9 mouse cellular contexts compared by ENCODE assay signal in the genomic region with DNA sequence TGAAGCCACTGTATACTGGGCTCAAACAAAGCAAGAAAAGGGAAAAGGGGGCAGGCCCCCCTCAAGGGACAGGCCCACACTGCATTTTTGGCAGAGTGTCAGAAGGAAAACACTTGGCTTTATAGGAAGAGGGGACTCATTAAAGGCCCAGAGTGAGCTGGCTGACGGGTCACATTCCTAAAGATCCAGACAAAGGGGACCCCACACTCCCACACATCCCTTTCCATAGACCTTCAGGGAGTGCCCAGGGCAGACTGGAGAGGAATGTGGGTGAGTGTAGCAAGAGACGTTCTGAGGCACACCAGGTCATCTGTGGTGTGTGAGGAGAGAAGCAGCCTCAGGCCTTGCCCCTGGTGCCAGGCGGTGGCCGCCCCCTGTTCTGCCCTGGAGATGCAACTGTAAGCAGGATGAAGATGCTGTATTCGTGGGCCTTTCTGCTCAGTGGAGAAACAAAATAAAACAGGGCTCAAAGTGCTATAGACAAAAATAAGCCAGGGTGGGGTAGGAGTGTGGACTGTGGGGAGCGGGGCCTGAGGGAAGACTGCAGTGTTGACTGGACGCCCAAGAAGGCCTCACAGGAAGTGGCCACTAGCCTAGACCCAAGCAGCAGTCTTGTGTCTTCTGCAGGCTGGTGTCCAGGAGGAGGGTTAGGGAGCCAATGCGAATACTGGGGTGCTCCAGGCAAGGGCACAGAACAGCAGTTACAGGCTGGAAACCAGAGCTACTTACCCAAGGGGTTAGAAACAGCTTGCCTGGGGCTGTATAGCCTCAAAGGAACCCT. TPM values are rescaled to one million over a fixed set of nuclear protein-coding genes. Genes with fewer than 3 reads are reported as not detected.
DNase-seq lines count a peak whose midpoint lies in the region; ATAC-seq lines count a peak whose summit lies in the region.
"Had no signal": no experiment of that assay in that cellular context is flagged by ENCODE, and none has a peak within 500 bp of the region (broad histone marks: within the 10 kb centered on the region; RNA-seq: fewer than 3 reads in every experiment).

No protein-coding gene starts in this region.

- peak overlapping the region; percentile 53 for H3K27ac ChIP-seq in midbrain, embryonic 13.5 days
- H3K27ac ChIP-seq in midbrain, embryonic 11.5 days (ENCODE audit: low read depth, low read length): no peak overlapping the region
- H3K27ac ChIP-seq in stomach, embryonic 15.5 days: peak overlapping the region; percentile 26; the same call in 1 of the 2 replicates

- peak; percentile 48 for DNase-seq in gastrocnemius, postnatal 25 days
- no peak for DNase-seq in gastrocnemius, adult 18-20 months (ENCODE audit: low spot score)
- no peak for DNase-seq in midbrain, embryonic 11.5 days (ENCODE audit: low spot score, missing footprints)
- peak; percentile 50 to 62 for DNase-seq in heart, postnatal 10 days
- no peak for DNase-seq in cerebellum, postnatal 36 days
- DNase-seq: adrenal gland, adult 2 months had no signal

- WGBS in midbrain, embryonic 13.5 days: 77% methylated on average over 8 of the region's 8 CpGs
- 71% methylated on average over 8 of the region's 8 CpGs for WGBS in midbrain, embryonic 11.5 days
- 57% methylated on average over 8 of the region's 8 CpGs for WGBS in stomach, embryonic 15.5 days

- H3K4me1 ChIP-seq in midbrain, embryonic 13.5 days (replicated peaks): peaks cover 29% of the 10 kb centered on the region
- H3K4me1 ChIP-seq in midbrain, embryonic 11.5 days (ENCODE audit: control insufficient read depth, insufficient read depth, low read length): peaks cover 3% of the 10 kb centered on the region; the same call in 1 of the 2 replicates
- H3K4me1 ChIP-seq in stomach, embryonic 15.5 days: peaks cover 12% of the 10 kb centered on the region; the same call in 1 of the 2 replicates

- intact Hi-C loops in heart, postnatal 10 days (cut with DNase I): loop anchor here (2.0 to 10.0 kb wide), 3 partner anchors 73 to 291 kb away; no protein-coding TSS in a partner anchor

- H3K9ac ChIP-seq in midbrain, embryonic 13.5 days (replicated peaks): no peak overlapping the region
- H3K9ac ChIP-seq in midbrain, embryonic 11.5 days (ENCODE audit: low read length): no peak overlapping the region
- H3K9ac ChIP-seq in stomach, embryonic 15.5 days: no peak overlapping the region

- ATAC-seq in midbrain, embryonic 13.5 days: peak; percentile 35; the same call in 1 of the 2 replicates
- no peak for ATAC-seq in midbrain, embryonic 11.5 days (ENCODE audit: low FRiP score)
- peak; percentile 15; the same call in 1 of the 2 replicates for ATAC-seq in stomach, embryonic 15.5 days (ENCODE audit: insufficient read depth, low FRiP score, low read depth)
- no peak for ATAC-seq in megakaryocyte-erythroid progenitor cell, adult 5-6 weeks (replicated peaks; ENCODE audit: low FRiP score, low TSS enrichment, poor library complexity, severe bottlenecking)

- H3K4me2 ChIP-seq in midbrain, embryonic 13.5 days (replicated peaks): no peak overlapping the region
- no peak overlapping the region for H3K4me2 ChIP-seq in midbrain, embryonic 11.5 days
- no peak overlapping the region for H3K4me2 ChIP-seq in stomach, embryonic 15.5 days

- no peaks in the 10 kb centered on the region for H3K9me3 ChIP-seq in midbrain, embryonic 13.5 days
- no peaks in the 10 kb centered on the region for H3K9me3 ChIP-seq in midbrain, embryonic 11.5 days (ENCODE audit: control insufficient read depth, low read length)
- no peaks in the 10 kb centered on the region for H3K9me3 ChIP-seq in stomach, embryonic 15.5 days

- H3K27me3 ChIP-seq in midbrain, embryonic 13.5 days: no peaks in the 10 kb centered on the region
- no peaks in the 10 kb centered on the region for H3K27me3 ChIP-seq in midbrain, embryonic 11.5 days (ENCODE audit: control insufficient read depth, insufficient read depth, low read length)
- no peaks in the 10 kb centered on the region for H3K27me3 ChIP-seq in stomach, embryonic 15.5 days (replicated peaks)

- H3K4me3 ChIP-seq in midbrain, embryonic 13.5 days (replicated peaks): no peak overlapping the region
- no peak overlapping the region for H3K4me3 ChIP-seq in midbrain, embryonic 11.5 days (ENCODE audit: low read depth, low read length)
- H3K4me3 ChIP-seq in stomach, embryonic 15.5 days (replicated peaks): no peak overlapping the region

- no peaks in the 10 kb centered on the region for H3K36me3 ChIP-seq in midbrain, embryonic 13.5 days
- no peaks in the 10 kb centered on the region for H3K36me3 ChIP-seq in midbrain, embryonic 11.5 days (ENCODE audit: control insufficient read depth, insufficient read depth, low read length)
- H3K36me3 ChIP-seq in stomach, embryonic 15.5 days: no peaks in the 10 kb centered on the region

RNA-seq across cellular contexts. Expression of a gene that starts 58.9 kb away (rescaled TPM):
- 10 to 100 TPM; 15.0 to 16.4 TPM for total RNA-seq in gastrocnemius, postnatal 25 days (2021)
- total RNA-seq in gastrocnemius, adult 18-20 months (2021): 1 to 10 TPM; 8.0 to 9.7 TPM
- 200 and 204 TPM in 2 replicates for polyA plus RNA-seq in midbrain, embryonic 13.5 days (2015; fragmentation: Nextera tagmentation; extraction: Ambion mirVana)
- polyA plus RNA-seq in midbrain, embryonic 11.5 days (2014; fragmentation: Nextera tagmentation; extraction: Ambion mirVana): 102 and 119 TPM in 2 replicates
- total RNA-seq in heart, postnatal 10 days (2021): 100 to 1,000 TPM; 116 to 118 TPM
- 48.3 and 59.1 TPM in 2 replicates for polyA plus RNA-seq in stomach, embryonic 15.5 days (2015; fragmentation: Nextera tagmentation; extraction: Ambion mirVana)
- 5.5 and 11.1 TPM in 2 replicates for total RNA-seq in megakaryocyte-erythroid progenitor cell, adult 5-6 weeks (2014; fragmentation: Nextera tagmentation)
- total RNA-seq in megakaryocyte-erythroid progenitor cell, adult 5-6 weeks (2017): 1.4 and 26.8 TPM in 2 replicates

Comparison
In these comparisons a context has a peak if more than half of its experiments do, and no peak if none do; other contexts are left out.
1. DNase-seq: peak in gastrocnemius, postnatal 25 days (single experiment) and heart, postnatal 10 days (2 of 2); none in gastrocnemius, adult 18-20 months (single experiment), midbrain, embryonic 11.5 days (single experiment) and cerebellum, postnatal 36 days (0 of 2).
2. ATAC-seq: peak in midbrain, embryonic 13.5 days (single experiment) and stomach, embryonic 15.5 days (single experiment); none in midbrain, embryonic 11.5 days (single experiment) and megakaryocyte-erythroid progenitor cell, adult 5-6 weeks (single experiment).
3. RNA of a gene that starts 58.9 kb away (total RNA-seq): 116 to 118 TPM in heart, postnatal 10 days; 1.4 to 26.8 TPM in megakaryocyte-erythroid progenitor cell, adult 5-6 weeks, 15.0 to 16.4 TPM in gastrocnemius, postnatal 25 days and 8.0 to 9.7 TPM in gastrocnemius, adult 18-20 months; every median in the first group is over 4 times any median in the second.